Mouse (Mus musculus) neural tube, embryonic 12.5 days (tissue): Measurements from ENCODE around the gene Chrne. TPM values are rescaled to one million over a fixed set of nuclear protein-coding genes. Genes with fewer than 3 reads are reported as not detected.

Experiments
- ATAC-seq: fragments of 200-750 bp; cut with Nextera tagmentation; 2 replicates; pipeline ENCODE4 v1.8.0; 2017; ENCODE audit warnings: low read depth, mild to moderate bottlenecking, moderate TSS enrichment, moderate library complexity; ENCODE audit not compliant: low FRiP score
- H3K27ac ChIP-seq: fragments of 300-500 bp; sonication (generic); 2 replicates; pipeline ENCODE4 v1.5.1; 2016
- H3K27me3 ChIP-seq: fragments of 300-500 bp; sonication (generic); replicated peaks from 2 replicates; pipeline ENCODE4 v1.6.1; 2016; ENCODE audit warnings: mild to moderate bottlenecking
- H3K36me3 ChIP-seq: fragments of 300-500 bp; sonication (generic); 2 replicates; pipeline ENCODE4 v1.6.1; 2016; ENCODE audit warnings: mild to moderate bottlenecking
- H3K4me1 ChIP-seq: fragments of 300-500 bp; sonication (generic); 2 replicates; pipeline ENCODE4 v1.6.1; 2016
- H3K4me2 ChIP-seq: fragments of 300-500 bp; sonication (generic); replicated peaks from 2 replicates; pipeline ENCODE4 v1.6.1; 2016; ENCODE audit warnings: mild to moderate bottlenecking
- H3K4me3 ChIP-seq: fragments of 300-500 bp; sonication (generic); 2 replicates; pipeline ENCODE4 v1.5.1; 2016
- H3K9ac ChIP-seq: fragments of 300-500 bp; sonication (generic); 2 replicates; pipeline ENCODE4 v1.6.1; 2016; ENCODE audit warnings: mild to moderate bottlenecking
- H3K9me3 ChIP-seq: fragments of 300-500 bp; sonication (generic); 2 replicates; pipeline ENCODE4 v1.6.1; 2016; ENCODE audit warnings: mild to moderate bottlenecking
- WGBS: fragments of 180-500 bp; shearing (Covaris S2); methylation state at CpG from one replicate; pipeline ENCODE4 v1.1.7; 2016; 5-methylcytosine and 5-hydroxymethylcytosine counted together
- polyA plus RNA-seq: library from polyadenylated mRNA; unstranded; fragments of >200 nt; fragmentation: Nextera tagmentation; extraction: Ambion mirVana; gene quantifications from 2 replicates; pipeline ENCODE4 v1.2.1, GENCODE M21; 2016

Gene Chrne
- polyA plus RNA-seq, 1 experiment from 2014 or later, result not detected

- Histone ChIP-seq H3K4me2 (peak within 1 kb of the TSS; percentile 97), H3K36me3 (peaks cover 16% of the 10 kb centered on the region), H3K27me3 (no peaks in the 10 kb centered on the region), H3K9me3 (no peaks in the 10 kb centered on the region), H3K4me1 (peaks cover 32% of the 10 kb centered on the region), H3K4me3 (peak within 1 kb of the TSS; percentile 98), H3K27ac (peak within 1 kb of the TSS; percentile 74; the same call in 1 of the 2 replicates), H3K9ac (peak within 1 kb of the TSS; percentile 97)
- 4% methylated on average over 3 of the region's 3 CpGs for WGBS
- no peak for ATAC-seq
Observed at GRCm38 (mm10) chr11:70656964-70657363, 37.9 kb upstream of the Chrne start, which contains the start of gene Eno3. Gene Eno3, plus strand, starts transcription at chr11:70657202.

GRCm38 (mm10) chr11:70656456-70656927, 37.5 kb upstream of the Chrne start:
- Histone ChIP-seq H3K4me1 (peaks cover 35% of the 10 kb centered on the region), H3K9ac (peak overlapping the region; percentile 97; the same call in 1 of the 2 replicates), H3K9me3 (no peaks in the 10 kb centered on the region), H3K27ac (no peak overlapping the region), H3K4me3 (peak overlapping the region; percentile 98), H3K27me3 (no peaks in the 10 kb centered on the region), H3K36me3 (peaks cover 17% of the 10 kb centered on the region), H3K4me2 (peak overlapping the region; percentile 97)
- ATAC-seq, result no peak
- WGBS, result 4% methylated on average over 16 of the region's 16 CpGs

GRCm38 (mm10) chr11:70655571-70656455, 36.8 kb upstream of the Chrne start:
- H3K4me3 ChIP-seq, result peak overlapping the region; percentile 98
- no peaks in the 10 kb centered on the region for H3K9me3 ChIP-seq
- peak overlapping the region; percentile 97 for H3K4me2 ChIP-seq
- WGBS, result under 1% methylated on average over 61 of the region's 61 CpGs
- peak overlapping the region; percentile 97 for H3K9ac ChIP-seq
- peak overlapping the region; percentile 74 for H3K27ac ChIP-seq
- no peaks in the 10 kb centered on the region for H3K27me3 ChIP-seq
- peak; percentile 23; the same call in 1 of the 2 replicates for ATAC-seq
- peaks cover 19% of the 10 kb centered on the region for H3K36me3 ChIP-seq
- H3K4me1 ChIP-seq, result peaks cover 38% of the 10 kb centered on the region

DNA sequence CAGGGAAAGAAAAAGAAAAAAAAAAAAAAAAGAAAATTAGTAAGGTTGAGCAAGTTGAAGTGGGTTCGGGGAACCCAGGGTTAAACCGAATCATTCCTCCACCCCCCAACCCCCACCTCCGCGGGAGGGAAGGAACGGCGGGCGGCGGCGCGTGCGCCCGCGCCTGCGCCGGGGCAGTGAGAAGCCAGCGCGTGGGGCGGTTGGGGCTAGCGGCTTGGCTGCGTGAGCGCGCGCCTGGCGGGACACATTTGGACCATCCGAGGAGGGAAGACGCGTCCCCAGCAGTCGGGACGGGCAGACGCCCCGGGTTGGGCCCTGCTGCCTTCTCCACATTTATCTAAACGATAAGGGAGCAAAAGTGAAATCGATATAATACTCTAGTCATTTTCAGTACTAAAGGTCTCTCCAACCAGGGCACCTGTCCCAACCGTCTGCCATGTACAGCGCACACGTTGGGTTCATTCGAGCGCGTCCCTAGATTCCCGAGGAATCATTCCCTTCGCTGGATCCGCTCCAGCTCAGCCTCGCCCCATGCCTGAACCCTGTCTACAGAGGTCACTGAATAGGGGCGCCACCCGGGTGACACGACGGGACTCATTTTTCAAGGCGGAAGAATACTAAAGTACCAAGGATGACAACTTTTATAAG, 36.0 kb upstream of the Chrne start:
- under 1% methylated on average over 48 of the region's 48 CpGs for WGBS
- H3K4me1 ChIP-seq, result peaks cover 41% of the 10 kb centered on the region

GRCm38 (mm10) chr11:70654198-70654922, 35.3 kb upstream of the Chrne start, which contains the start of gene Pfn1:
Gene Pfn1, minus strand, starts transcription at chr11:70654644.
- H3K4me3 ChIP-seq, result peak within 1 kb of the TSS; percentile 98
- peak within 1 kb of the TSS; percentile 97 for H3K4me2 ChIP-seq
- under 1% methylated on average over 60 of the region's 61 CpGs for WGBS
- H3K27ac ChIP-seq, result peak within 1 kb of the TSS; percentile 90
- H3K9me3 ChIP-seq, result no peaks in the 10 kb centered on the region
- H3K9ac ChIP-seq, result peak within 1 kb of the TSS; percentile 97
- peaks cover 32% of the 10 kb centered on the region for H3K36me3 ChIP-seq
- H3K4me1 ChIP-seq, result peaks cover 41% of the 10 kb centered on the region
- H3K27me3 ChIP-seq, result no peaks in the 10 kb centered on the region
- ATAC-seq, result peak; percentile 46

More for the DNA sequence above, 36.0 kb upstream of the Chrne start:
- no peaks in the 10 kb centered on the region for H3K9me3 ChIP-seq
- ATAC-seq, result peak; percentile 31
- H3K9ac ChIP-seq, result peak overlapping the region; percentile 97
- peak overlapping the region; percentile 98 for H3K4me3 ChIP-seq
- H3K27me3 ChIP-seq, result no peaks in the 10 kb centered on the region
- peak overlapping the region; percentile 90 for H3K27ac ChIP-seq
- H3K4me2 ChIP-seq, result peak overlapping the region; percentile 97
- H3K36me3 ChIP-seq, result peaks cover 25% of the 10 kb centered on the region

GRCm38 (mm10) chr11:70653345-70654197, 34.6 kb upstream of the Chrne start:
- under 1% methylated on average over 63 of the region's 63 CpGs for WGBS
- Histone ChIP-seq H3K4me1 (peaks cover 49% of the 10 kb centered on the region), H3K4me3 (peak overlapping the region; percentile 98), H3K9me3 (no peaks in the 10 kb centered on the region), H3K9ac (peak overlapping the region; percentile 97), H3K4me2 (peak overlapping the region; percentile 97), H3K36me3 (peaks cover 38% of the 10 kb centered on the region), H3K27ac (peak overlapping the region; percentile 90), H3K27me3 (no peaks in the 10 kb centered on the region)
- ATAC-seq, result peak; percentile 65

DNA sequence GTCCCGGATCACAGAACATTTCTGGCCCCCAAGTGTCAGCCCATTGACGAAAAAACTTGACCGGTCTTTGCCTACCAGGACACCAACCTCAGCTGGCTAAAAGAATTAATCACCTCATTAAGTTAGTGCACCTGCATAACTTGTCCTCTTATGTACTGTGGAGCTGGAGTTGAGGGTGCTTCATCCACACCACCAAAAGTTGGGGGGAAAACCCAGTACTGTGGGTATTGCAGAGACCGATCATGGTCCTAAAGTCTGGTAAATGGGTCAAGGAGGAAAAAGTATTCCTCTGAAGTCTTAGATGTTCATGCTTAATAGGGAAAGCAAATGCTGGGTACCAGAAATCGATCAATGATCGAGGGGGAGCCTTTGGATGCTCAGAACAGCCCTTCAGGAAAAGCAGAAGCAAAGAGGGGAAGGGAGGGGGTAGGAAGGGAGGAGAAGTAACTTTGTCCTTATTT, 33.9 kb upstream of the Chrne start:
- H3K27me3 ChIP-seq, result no peaks in the 10 kb centered on the region
- H3K36me3 ChIP-seq, result peaks cover 38% of the 10 kb centered on the region
- no peak overlapping the region for H3K27ac ChIP-seq
- no peaks in the 10 kb centered on the region for H3K9me3 ChIP-seq
- H3K9ac ChIP-seq, result peak overlapping the region; percentile 97
- 67% methylated on average over 6 of the region's 6 CpGs for WGBS
- no peak for ATAC-seq
- peak overlapping the region; percentile 98 for H3K4me3 ChIP-seq
- peak overlapping the region; percentile 97 for H3K4me2 ChIP-seq
- H3K4me1 ChIP-seq, result peaks cover 55% of the 10 kb centered on the region

DNA sequence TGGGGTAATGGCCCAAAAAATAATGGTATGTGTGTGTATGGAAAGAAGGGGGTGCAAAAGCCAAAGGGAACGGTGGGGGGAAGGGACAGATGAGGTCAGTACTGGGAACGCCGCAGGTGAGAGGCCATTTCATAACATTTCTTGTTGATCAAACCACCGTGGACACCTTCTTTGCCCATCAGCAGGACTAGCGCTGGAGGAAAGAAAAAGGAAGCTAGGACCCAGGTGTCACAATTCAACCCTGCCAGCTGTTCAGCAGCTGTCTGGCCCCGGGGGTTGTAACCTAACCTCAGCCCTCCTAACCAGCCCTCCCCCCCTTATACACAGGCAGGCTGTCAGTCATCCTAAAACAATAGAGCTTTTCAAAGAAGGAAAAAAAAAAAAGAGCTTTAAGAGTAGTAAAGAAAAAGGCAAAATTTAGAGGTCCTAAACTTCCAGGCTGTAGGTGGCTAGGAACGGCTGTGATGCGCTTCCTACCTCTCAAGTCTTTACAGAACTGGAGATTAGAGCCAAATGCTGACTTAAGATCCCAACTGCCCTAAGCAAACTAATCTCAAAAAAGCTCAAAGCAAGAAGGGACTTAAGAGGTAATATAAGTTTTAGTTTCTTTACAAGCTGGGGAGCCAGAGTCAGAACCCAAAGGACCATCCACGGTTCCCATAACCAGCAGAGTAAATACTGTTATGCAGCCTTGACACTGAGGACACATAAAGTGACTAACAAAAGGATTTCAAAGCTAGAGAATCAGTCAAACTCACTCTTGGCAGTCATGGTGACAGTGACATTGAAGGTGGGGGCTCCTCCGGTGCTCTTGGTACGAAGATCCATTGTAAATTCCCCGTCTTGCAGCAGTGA, 33.2 kb upstream of the Chrne start:
- Histone ChIP-seq H3K27ac (no peak overlapping the region), H3K4me2 (peak overlapping the region; percentile 97), H3K4me1 (peaks cover 58% of the 10 kb centered on the region)

DNA sequence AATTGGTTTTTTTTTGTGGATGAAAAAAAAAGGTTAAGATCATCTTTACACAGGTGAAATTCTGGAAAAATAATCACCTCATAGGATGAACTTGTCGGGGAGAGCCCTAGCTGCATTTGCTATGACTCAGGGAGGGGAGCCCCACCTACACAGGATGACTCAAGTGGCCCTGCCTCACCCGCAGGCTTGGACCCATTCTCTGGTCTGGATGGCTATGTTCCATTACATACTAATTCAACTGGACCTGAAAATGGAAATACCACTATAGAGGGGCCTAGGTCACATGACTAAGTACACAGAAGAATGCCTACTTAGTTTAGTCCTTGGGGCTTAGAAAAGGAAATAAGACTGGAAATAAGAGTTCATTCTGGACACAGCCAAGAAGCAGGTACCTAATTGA, 32.4 kb upstream of the Chrne start:
- Histone ChIP-seq H3K36me3 (peaks cover 38% of the 10 kb centered on the region), H3K4me3 (no peak overlapping the region), H3K4me1 (peaks cover 52% of the 10 kb centered on the region), H3K27me3 (no peaks in the 10 kb centered on the region), H3K4me2 (no peak overlapping the region), H3K9ac (no peak overlapping the region), H3K9me3 (no peaks in the 10 kb centered on the region), H3K27ac (no peak overlapping the region)
- no peak for ATAC-seq
- 81% methylated on average over 2 of the region's 2 CpGs for WGBS

More for the DNA sequence above, 33.2 kb upstream of the Chrne start:
- Histone ChIP-seq H3K4me3 (peak overlapping the region; percentile 98), H3K9me3 (no peaks in the 10 kb centered on the region), H3K9ac (peak overlapping the region; percentile 97; the same call in 1 of the 2 replicates), H3K36me3 (peaks cover 38% of the 10 kb centered on the region), H3K27me3 (no peaks in the 10 kb centered on the region)
- WGBS, result 71% methylated on average over 12 of the region's 12 CpGs
- no peak for ATAC-seq
